Mouse (Mus musculus) lung, postnatal 4 days (tissue): ENCODE results near the gene Dck.

Source experiments
- DNase-seq, 2 experiments: peaks; one replicate each; pipeline ENCODE4 v3.0.0; 2021

Dck gene

DNA sequence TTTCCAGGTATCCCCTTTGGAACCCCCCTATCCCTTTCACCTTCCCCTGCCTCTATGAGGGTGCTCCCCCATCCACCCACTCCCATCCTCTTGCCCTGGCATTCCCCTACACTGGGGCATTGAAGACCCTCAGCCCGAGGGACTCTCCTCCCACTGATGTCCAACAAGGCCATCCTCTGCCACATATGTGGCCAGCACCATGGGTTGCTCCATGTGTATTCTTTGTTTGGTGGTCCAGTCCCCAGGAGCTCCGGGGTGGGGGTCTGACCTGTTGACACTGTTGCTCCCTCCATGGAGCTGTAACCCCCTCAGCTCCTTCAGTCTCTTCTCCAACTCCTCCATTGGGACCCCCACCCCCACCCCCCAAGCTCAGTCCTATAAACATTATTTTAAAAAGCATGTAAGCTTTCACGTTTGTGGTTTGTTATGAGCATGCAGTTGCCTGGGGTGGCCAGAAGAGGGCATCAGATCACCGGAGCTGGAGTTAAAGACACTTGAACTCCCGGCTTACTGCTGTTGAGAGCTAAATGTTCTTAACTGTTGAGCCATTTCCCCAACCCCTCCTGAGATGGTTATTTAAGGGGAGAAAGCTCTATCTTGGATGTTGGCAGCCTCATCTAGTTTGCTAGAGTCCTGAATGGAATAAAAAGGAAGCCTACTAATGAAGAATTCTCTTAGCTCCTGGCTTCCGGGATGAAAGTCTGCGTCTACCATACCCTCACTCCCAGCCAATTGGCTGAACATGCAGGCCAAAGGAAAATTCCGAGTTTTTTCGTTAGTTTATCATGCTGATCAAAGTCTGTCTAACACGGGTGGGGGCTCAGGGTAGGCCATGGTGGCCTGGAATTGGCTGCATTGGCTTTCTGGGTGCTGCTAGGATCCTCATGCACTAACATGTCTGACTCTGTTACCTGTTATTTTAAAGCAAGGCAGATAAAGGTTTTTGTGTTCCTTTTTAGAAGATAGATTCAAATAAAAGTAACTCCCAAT is 26.8 kb downstream of the Dck start:
- peak; percentile 25 to 66 for DNase-seq

GRCm38 (mm10) chr5:88793676-88794075 is 28.9 kb downstream of the Dck start:
- DNase-seq = no peak

DNA sequence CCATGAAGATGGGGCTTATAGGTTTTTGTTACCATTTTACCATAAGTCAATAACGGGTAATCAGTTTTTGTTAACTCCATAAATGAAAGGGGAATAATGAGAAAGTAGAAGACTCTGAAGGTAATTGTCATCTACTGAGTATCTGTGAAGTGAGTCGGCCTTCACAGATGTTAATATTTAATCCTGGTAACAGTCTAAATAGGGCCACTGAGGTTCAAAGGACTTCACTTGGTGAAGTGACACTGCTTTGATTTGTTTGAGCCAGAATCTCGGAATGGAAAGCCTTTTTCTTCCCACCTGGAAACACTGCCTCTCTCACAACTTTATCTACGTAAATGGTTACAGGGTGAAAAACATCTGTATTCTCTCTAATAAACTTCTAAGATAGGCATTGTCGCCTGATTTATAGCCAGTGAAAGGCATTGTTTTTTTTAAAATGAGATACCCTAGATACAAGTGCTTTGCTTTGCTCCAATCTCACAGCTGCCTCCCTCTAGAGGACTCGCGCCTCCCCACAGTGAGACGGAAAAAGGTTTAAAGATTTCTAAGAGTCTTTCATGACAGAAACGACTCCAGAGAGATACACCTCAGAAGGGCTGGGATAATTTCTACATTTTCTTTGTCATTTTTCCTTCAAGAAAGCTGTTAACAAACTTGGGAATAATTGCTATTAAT is 31.3 kb downstream of the Dck start:
- DNase-seq = no peak

DNA sequence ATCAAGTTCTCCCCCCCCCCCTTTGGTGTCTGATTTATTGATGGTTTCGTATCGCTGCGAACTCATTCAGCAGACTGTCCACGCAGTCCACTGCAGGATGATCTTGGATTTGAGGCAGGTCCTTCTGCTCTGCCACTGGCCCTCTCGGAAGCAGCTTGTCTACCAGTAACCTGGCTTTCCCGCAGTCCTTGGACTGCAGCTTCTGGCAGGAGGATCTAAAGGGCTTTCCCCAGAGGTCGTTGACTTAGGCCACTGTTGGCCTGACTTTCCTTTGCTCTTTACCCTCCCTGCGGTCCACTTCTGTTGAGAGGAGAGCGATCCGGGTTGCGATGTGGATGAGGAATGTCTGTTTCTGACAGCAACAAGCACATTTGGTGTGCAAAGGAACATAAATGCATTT is 31.8 kb downstream of the Dck start:
- DNase-seq = no peak

- DNase-seq = no peak
These were observed 32.3 kb downstream of the Dck start for GRCm38 (mm10) chr5:88797121-88797520.

GRCm38 (mm10) chr5:88805616-88806015 is 40.8 kb downstream of the Dck start:
- no peak for DNase-seq

GRCm38 (mm10) chr5:88806278-88806677 is 41.5 kb downstream of the Dck start:
- no peak for DNase-seq

DNA sequence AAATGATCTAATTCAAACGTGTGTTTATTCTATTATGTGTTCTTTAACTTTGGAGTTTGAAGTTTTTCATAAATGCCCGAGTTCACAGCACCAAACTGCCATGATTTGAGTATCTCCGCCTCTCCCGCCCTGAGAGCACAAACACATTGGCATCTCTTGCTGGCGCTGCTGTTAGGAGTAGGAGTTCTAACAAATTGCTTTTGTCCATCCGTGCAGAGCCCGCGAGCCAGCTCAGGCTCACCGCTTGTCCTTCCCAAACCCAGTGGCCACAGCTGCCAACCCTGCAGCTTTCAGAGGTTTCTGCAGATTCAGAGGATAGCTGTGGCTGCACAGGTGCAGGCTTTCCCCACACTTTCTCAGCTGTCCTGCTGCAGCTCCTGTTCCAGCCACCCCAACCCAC is 42.5 kb downstream of the Dck start:
- DNase-seq = no peak

- DNase-seq = no peak
These were observed 48.4 kb downstream of the Dck start for GRCm38 (mm10) chr5:88813188-88813587.

- no peak for DNase-seq
These were observed 49.8 kb downstream of the Dck start for GRCm38 (mm10) chr5:88814552-88814951.

GRCm38 (mm10) chr5:88821542-88821941 is 56.7 kb downstream of the Dck start:
- DNase-seq = no peak

- DNase-seq = no peak
These were observed 60.0 kb downstream of the Dck start for GRCm38 (mm10) chr5:88824838-88825237.

DNA sequence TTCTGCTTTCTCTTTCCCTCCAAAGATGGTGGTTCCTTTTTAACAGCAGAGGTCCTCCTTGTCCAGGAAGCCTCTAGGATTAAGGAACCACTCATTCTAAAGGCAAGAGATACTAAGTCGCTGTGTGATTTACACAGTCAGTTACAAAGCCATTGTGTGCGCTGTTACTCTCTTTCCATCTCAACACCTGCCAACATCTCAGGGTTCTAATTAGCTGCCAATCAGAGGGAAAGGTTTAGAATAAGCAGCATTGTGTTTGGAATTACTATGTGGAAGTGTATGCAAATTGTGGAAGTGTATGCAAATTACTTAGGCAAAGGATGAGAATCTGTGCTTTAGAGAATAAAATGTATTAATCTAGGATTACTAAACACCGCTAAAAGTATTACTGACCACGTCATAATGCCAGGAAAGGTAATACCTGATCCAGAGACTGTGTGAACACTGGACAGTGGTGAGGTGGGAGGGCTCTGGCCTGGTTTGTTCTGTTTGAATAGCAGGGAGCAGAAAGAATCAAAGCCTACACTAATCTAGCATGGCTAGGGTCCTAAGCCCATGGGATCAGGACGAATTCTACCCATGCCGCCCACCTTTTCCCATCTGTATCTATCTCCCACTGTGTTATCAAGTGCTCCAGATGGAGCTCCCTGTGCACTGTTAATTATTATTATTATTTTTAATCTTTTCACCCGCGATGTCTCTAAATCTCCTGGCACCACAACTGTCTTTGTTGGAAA is 65.2 kb downstream of the Dck start:
- no peak for DNase-seq

DNA sequence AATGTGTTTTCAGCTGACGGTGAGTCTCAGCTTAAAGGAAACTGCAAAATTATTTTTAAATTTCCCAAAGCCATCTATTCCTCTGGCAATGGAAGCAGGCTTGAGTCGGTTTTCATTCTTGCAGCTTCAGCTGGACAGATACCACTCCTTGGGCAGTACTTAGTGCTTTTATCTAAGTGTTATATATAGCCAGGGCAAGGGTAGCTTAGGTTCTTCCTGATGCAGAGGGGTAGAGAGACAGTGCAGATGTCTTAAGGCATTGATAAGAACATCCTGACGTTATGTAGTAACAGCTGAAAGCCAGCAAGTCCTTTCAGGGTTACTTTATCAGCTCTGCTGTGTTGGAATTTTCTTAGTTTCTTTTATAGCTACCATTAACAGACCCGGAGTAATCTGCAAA is 66.1 kb downstream of the Dck start:
- no peak for DNase-seq

- no peak for DNase-seq
These were observed 67.1 kb downstream of the Dck start for GRCm38 (mm10) chr5:88831935-88832334.
